Mouse (Mus musculus) CD8-positive naive resting alpha-beta T cell, adult 57 days (primary cell): ENCODE data around the gene Haghl. TPM values are rescaled to one million over a fixed set of nuclear protein-coding genes. Genes with fewer than 3 reads are reported as not detected.

Experiments
- total RNA-seq: library from RNA; stranded (reverse); gene quantifications from one replicate; pipeline ENCODE4 v1.2.4, GENCODE M21; 2023

Gene Haghl
- 21.2 TPM for total RNA-seq

DNA sequence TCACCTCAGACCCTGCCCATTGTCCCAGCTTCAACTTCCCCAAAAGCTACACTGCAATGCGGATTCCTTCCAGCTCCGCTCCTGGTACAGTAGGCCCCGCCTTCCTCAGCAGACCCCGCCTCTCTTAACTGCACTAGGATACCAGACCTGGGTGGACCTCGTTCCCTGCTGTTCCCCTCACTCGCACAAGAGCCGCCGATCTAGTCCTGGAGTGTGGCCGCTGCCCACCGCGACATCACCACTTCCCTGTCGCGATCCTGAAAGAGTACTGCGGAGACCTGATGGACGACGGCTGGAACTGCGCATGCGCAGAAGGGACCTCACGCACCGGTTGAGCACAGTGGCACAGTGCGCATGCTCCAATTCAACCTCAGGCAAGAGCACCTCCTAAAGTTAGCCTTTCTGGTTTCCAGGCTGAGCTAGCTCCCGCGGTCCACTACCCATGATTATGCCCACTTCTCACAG is at the start of gene Haghl:
Gene Haghl (minus strand): TSS at position 393 of the 465 bp plus-strand sequence.

DNA sequence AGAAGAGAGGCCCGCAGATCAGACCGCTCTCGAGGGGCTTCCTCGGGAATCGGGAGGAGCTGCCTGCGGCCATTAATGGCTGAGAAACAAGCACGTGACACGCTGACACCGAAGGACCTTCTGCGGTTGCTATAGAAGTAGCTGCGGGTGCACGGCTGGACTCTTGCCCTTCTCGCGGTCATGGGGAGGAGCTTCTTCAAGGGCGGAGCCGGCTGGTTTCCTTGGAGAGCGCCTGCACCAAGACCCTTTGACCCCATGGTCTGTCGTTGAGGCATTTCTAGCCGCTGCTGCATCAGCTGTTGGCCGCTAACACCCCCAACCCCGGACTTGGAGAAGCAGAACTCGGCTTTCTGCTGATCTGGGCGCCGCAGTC is 47.8 kb upstream of the Haghl start, which contains the start of gene Stub1:
Gene Stub1 (minus strand): TSS at position 114 of the 373 bp plus-strand sequence.

DNA sequence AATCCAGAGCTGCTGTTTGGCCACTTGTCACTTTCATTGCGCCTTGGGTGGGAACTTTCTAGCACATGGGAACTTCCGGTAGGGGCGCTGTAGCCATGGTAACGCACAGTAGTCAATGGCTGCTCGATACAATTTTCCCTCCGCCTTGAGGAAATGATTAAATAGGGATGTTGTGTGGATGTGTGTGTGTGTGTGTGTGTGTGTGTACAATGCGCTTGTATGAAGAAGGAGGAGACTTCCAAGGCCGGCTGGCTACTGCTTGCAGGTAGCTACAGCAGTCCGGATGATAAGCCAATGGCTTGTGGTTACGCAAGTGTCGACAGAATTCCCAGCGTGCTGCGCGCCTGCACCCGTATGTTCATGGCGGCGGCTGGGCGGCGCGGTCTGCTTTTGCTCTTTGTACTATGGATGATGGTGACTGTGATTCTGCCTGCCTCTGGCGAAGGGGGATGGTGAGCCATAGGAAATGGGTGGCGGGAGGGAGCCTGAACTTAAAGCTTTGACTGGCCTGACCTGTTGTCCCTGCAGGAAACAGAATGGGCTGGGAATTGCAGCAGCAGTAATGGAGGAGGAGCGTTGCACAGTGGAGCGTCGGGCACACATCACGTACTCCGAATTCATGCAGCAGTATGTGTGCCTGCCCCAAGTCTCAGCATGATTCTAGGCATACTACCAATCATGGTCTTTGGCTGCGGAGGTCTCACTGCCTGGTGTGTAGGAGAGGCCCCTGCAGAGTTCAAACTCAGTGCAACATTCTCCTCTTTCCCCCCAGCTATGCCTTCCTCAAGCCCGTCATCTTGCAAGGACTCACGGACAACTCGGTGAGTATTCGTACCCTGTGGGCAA is 43.5 kb upstream of the Haghl start, which contains the start of gene Jmjd8:
Gene Jmjd8 (plus strand): TSS at position 156 of the 846 bp plus-strand sequence.

DNA sequence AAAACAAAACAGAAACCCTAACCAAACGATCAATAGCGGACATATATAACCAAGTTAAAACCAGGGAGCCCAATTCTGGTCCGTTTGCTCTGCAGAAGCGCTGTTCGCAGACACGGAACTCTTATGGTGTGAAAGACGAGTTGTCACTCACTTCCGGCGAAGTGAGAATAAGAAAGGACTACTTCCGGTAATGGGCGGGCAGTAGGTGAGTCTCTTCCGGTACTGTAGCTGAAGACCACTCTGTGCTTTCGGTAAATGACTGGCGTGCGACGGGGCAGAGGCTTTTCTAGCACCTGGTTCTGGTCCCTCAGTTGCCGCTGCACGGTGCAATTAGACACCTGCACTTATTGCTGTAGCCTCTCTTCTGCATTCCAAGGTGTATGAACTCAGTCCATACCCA is 38.0 kb upstream of the Haghl start, which contains the start of gene Wdr24:
Gene Wdr24 (plus strand): TSS at position 176 of the 400 bp plus-strand sequence.

DNA sequence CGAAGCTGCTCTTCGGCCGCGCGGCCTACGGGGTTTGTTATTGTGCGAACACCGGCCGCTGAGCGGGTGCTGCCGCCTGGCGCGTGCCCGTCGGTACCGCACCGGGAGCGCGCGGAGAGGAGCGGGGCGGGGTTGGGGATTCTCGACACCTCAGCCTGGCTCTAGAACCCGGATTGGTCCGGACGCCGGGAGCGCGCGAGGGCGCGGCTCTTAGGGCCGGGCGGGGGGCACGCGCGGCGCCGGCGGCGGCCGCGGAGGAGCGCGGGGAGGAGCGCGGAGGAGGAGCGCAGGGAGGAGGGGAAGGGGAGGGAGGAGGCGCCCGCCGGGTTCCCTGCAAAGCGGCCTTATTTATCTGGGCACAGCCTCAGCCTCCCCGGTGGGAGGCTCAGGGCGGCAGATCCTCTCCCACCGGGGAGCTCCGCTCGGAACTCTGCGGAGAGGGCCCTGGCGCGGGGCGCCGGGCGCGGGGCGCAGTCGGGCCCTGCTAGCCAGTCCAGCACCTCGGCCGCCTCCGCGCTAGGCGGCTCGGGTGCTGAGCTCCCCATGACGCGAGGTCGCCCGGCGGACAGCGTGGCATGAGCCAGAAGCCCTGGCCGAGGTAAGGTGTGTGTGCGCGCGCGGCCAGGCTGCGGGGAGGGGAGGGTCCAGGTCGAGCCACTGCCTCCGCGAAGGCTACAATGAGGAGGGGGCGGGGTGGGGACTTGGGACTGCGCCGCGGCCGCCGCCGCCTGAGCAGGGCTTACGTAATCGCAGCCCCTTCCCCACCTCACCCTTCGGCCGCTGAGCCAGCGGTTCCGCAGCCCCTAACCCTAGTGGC is 23.5 kb upstream of the Haghl start, which contains the start of gene Fbxl16:
Gene Fbxl16 (plus strand): TSS at position 297 of the 817 bp plus-strand sequence.

DNA sequence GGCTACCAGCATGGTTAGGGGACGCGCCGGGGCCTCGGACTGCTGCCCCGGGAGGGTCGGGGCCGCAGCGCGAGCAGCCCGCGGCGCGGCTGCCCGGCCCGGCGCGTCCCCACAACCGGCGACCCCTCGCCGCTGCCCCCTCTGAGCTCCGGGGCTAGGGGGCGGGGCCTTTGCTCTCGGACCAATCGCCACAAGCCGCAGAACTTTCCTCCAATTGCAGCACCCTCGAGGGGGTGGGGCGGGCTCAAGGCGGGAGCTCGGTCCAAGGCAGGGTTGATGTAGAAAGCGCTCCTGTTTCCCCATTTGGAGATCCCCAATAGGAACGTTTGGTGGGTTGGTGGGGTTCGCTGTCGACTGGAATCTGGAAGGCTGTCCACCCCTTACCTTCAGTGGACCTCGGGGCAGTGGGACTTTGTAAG is 11.5 kb upstream of the Haghl start, which contains the start of gene Metrn:
Gene Metrn (minus strand): TSS at position 186 of the 419 bp plus-strand sequence.

DNA sequence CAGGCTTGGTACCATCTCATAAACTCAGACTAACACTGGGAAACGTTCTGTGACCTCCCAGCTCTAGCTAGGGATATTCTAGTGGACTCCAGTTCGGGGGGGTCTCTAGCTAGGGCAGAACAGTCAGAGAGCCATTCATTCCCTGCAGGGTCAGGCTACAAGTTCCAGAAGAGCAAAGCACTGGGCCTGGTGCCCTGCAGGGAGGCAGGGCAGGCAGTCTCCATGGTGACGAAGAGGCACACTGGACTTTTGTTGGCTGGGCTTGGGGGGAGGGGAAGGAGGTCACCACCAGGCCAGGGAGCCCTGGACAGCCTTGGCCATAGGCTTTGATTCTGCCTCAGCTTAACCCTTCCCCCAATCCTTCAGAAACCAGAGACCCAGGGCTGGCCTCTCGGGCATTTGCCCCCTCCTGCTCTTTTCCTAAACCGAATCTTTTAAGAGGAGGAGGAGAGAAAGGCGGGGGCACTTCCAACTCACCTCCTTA is 10.2 kb upstream of the Haghl start, which contains the start of gene AC134908.4:
Gene AC134908.4 (minus strand): TSS at position 51 of the 484 bp plus-strand sequence.

DNA sequence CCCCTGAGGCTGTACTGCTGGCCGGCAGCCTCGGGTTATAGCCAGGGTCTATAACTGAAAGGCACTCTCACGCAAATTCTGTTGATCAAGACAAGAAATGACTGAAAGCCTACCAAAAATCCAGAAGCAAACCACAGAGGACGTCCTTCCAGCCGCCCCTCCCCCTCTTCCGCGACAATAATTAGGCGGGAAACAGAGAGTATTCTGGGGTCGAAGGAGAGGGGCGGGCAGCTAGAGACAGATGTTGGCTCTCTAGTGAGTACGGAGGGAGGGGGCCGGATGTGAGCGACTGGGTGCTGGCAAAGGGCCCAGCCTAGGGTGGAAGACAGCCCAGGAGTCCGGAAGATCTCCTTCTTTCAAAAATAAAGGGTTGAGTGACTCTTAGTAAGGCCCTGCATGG is 7.1 kb upstream of the Haghl start, which contains the start of gene Fam173a:
Gene Fam173a (minus strand): TSS at position 287 of the 400 bp plus-strand sequence.

DNA sequence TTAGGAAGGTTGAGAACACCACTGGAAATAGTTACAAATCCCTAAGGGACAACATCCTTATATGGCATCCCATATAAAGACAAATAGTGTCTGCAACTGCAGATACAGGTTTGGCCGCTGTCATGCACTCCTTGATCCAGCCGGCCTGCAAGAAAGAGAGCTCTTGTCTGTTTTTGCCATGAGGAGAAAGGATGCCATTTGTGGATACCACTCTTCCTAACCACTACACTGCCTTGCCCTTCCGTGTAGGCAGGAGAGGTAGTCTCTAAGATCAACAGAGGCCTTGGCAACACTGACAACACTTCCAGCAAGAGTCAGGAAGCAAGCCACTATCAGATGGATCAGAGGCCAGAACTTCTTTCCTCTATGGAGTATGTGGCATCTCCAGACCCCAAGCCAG is 807 bp upstream of the Haghl start, which contains the start of gene Ccdc78:
Gene Ccdc78 (plus strand): TSS at position 301 of the 400 bp plus-strand sequence.

DNA sequence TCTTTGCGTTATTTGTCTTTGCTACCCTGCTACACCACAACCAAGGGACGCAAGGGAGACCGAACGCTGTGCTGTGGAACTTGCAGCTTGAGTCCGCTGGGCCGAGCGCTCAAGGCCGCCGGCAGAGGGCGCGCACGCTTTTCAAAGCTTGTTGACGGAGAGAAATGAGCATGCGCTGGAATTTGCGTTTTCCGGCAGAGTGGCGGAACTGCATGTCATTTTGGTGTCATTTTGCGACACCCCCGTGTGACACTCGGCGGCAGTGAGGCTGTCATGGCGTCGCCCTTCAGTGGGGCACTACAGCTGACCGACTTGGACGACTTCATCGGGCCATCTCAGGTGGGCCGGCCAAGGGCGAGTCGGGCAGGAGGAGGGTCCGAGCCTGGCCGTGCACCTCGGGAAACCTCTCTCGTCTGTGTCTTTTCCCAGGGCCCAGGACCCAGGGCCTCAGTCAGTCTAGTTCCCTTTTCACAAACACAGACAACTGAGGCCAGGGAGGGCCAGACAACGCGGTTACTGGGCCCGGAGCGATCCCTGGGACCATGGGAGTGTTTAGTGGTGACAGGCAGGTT is 11.8 kb downstream of the Haghl start, which contains the start of gene Narfl:
Gene Narfl (plus strand): TSS at position 228 of the 572 bp plus-strand sequence.

DNA sequence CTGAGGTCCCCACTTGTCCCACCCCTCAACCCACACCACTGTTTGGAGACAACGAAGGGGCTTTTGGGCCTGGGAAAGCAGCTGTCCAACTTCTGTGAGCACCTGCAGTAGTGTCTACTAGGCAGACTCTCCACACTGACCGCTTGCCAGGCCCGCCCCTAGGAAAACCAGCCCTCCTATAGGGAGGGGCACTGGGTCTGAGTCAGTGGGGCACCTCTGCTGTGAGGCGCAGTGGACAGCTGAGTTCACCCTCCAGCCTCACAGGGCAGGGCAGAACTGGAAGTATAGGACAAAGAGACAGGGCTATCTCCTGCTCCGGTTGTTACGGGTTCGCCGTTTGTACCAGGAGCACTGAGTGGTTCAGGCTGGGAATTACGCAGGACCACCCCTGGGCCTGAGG is 31.2 kb downstream of the Haghl start, which contains the start of gene Msln:
Gene Msln (minus strand): TSS at position 138 of the 400 bp plus-strand sequence.

DNA sequence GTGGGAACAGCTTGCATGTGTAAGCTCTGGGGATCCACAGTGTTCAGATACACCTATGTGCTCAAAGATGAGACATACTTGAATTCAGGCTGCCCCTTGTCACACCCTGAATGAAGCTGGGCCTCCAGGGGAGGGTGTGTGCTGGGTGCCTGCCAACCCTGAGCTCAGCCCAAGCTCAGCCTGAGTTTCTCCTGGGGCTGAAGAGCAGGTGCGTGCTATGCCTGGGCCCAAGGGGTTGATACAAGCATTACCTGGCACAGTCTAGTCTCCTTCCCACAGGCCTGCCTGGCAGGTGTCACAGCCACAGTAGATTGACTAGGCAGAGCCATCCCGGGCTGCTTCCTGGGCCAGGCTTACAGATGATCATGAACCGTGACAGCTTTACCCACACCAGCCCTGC is 49.7 kb downstream of the Haghl start, which contains the start of gene Mslnl:
Gene Mslnl (plus strand): TSS at position 298 of the 400 bp plus-strand sequence.

Other genes starting within 250 kb of the Haghl start
- 0.43 TPM for gene Sox8, start 215.0 kb downstream of the Haghl start, total RNA-seq
- 33.3 TPM for gene Lmf1, start 206.6 kb downstream of the Haghl start, total RNA-seq
- gene Gng13, start 68.5 kb downstream of the Haghl start, total RNA-seq, result not detected
- gene Chtf18, start 58.3 kb downstream of the Haghl start, total RNA-seq, result 10.9 TPM
- gene Rpusd1, start 58.0 kb downstream of the Haghl start, total RNA-seq, result 4.2 TPM
- gene Mslnl, start 49.6 kb downstream of the Haghl start, total RNA-seq, result not detected
- not detected for gene Msln, start 31.3 kb downstream of the Haghl start, total RNA-seq
- gene Narfl, start 11.9 kb downstream of the Haghl start, total RNA-seq, result 26.5 TPM
- not detected for gene Ccdc78, start 907 bp upstream of the Haghl start, total RNA-seq
- 44.7 TPM for gene Fam173a, start 7.2 kb upstream of the Haghl start, total RNA-seq
- gene AC134908.4, start 10.0 kb upstream of the Haghl start, total RNA-seq, result not detected
- 22.7 TPM for gene Metrn, start 11.5 kb upstream of the Haghl start, total RNA-seq
- not detected for gene Fbxl16, start 23.4 kb upstream of the Haghl start, total RNA-seq
- 22.7 TPM for gene Wdr24, start 38.0 kb upstream of the Haghl start, total RNA-seq
- 32.0 TPM for gene Jmjd8, start 43.2 kb upstream of the Haghl start, total RNA-seq
- gene Stub1, start 47.7 kb upstream of the Haghl start, total RNA-seq, result 61.9 TPM
- 7.2 TPM for gene Rhbdl1, start 51.6 kb upstream of the Haghl start, total RNA-seq
- gene Gm20683, start 56.1 kb upstream of the Haghl start, total RNA-seq, result 9.9 TPM
- 72.3 TPM for gene Rhot2, start 59.2 kb upstream of the Haghl start, total RNA-seq
- gene Wdr90, start 75.8 kb upstream of the Haghl start, total RNA-seq, result 28.9 TPM
- 8.2 TPM for gene Mcrip2, start 83.1 kb upstream of the Haghl start, total RNA-seq
- 29.2 TPM for gene Mettl26, start 89.4 kb upstream of the Haghl start, total RNA-seq
- gene Wfikkn1, start 95.2 kb upstream of the Haghl start, total RNA-seq, result 5.9 TPM
- gene Rab40c, start 134.1 kb upstream of the Haghl start, total RNA-seq, result 23.6 TPM
- gene Pigq, start 159.3 kb upstream of the Haghl start, total RNA-seq, result 55.6 TPM
- gene Nhlrc4, start 159.3 kb upstream of the Haghl start, total RNA-seq, result not detected
- gene A930017K11Rik, start 166.9 kb upstream of the Haghl start, total RNA-seq, result not detected
- gene Capn15, start 200.1 kb upstream of the Haghl start, total RNA-seq, result 39.1 TPM